Mouse (Mus musculus) regulatory T cell (primary cell): ENCODE results near the gene Peli2.

Source experiments
- in situ Hi-C: fragments of 300-600 bp; cut with MboI, MseI; formaldehyde crosslinking; loops from one replicate; pipeline ENCODE4 v1.15.1; 2025; ENCODE audit warnings: high pct_unique_total_duplicates

Peli2 gene

GRCm38 (mm10) chr14:48288600-48288999 lies 168.0 kb downstream of the Peli2 start:
- in situ Hi-C loops = no loop called here

- in situ Hi-C loops = no loop called here
Measured at GRCm38 (mm10) chr14:48289602-48290599, 169.3 kb downstream of the Peli2 start.

DNA sequence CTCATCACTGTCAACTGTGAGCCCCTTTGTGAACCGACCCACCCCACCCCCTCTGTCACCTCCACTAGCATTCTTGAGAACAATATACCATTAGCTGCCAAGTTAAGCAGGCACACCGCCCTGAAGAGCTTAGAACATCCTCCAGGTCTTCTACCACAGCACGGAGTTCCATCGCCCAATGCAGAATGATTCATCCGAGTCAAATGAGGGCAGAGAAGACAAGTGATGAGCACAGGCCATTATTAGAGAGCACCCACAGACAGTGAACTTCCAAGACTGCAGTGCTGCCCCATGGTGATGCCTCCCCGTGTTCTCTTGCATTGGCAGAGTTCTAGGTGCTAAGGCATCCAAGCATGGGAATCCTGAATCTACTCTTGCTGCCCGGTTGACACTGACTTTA lies 172.9 kb downstream of the Peli2 start:
- in situ Hi-C loops = no loop called here

DNA sequence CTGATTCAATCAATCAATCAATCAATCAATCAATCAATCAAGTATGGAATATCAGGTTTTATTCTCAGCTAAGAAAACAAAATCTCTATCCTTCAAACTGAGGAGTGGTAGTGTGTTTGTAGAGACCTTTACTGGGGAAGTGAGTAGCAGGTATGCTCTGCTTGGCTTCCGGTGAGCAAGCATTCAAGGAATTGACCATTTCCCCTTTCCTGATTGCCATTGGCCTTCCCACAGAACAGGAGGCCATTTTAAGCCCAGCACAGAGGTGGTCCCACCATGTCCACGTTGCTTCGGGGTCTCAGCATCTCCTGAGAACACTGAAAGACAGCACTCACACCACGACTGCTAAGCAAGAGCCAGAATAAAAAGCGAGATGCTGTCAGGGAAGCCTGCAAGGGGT lies 174.8 kb downstream of the Peli2 start:
- in situ Hi-C loops = no loop called here

- in situ Hi-C loops = no loop called here
Measured at GRCm38 (mm10) chr14:48295815-48296271, 175.2 kb downstream of the Peli2 start.

DNA sequence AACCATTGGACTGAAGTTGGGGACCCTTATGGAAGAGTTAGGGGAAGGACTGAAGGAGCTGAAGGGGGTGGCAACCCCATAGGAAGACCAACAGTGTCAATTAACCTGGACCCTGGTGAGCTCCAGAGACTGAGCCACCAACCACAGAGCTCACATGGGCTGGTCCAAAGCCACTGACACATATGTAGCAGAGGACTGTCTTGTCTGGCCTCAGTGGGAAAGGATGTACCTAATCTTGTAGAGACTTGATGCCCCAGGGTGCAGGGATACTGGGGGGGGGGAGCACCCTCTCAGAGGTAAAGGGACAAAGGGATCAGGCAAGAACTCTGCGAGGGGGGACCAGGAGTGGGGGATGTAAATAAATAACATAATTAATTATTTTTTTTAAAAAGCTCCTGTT lies 176.2 kb downstream of the Peli2 start:
- in situ Hi-C loops = no loop called here

GRCm38 (mm10) chr14:48302471-48303186 lies 182.0 kb downstream of the Peli2 start:
- in situ Hi-C loops = no loop called here

DNA sequence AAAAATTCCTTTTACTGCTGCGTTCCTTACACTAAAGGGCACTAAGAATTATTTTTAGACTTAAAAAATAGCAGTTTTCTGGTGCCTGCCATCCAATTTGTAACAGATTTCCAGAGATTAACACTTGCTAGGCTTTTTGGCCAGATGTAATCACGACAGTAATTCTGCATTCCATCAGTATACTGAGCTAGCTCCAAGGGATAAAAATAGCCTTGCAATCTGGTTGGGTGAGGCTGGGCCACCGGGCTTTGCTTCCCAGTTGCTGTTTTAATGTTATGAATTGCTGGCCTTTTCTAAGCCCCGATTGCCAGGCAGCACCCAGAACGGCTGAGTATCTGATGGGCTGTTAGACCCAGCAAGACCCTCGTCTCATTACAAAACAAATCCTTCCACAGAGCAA lies 182.6 kb downstream of the Peli2 start:
- in situ Hi-C loops = no loop called here

- in situ Hi-C loops = no loop called here
Measured at GRCm38 (mm10) chr14:48303841-48304240, 183.2 kb downstream of the Peli2 start.

DNA sequence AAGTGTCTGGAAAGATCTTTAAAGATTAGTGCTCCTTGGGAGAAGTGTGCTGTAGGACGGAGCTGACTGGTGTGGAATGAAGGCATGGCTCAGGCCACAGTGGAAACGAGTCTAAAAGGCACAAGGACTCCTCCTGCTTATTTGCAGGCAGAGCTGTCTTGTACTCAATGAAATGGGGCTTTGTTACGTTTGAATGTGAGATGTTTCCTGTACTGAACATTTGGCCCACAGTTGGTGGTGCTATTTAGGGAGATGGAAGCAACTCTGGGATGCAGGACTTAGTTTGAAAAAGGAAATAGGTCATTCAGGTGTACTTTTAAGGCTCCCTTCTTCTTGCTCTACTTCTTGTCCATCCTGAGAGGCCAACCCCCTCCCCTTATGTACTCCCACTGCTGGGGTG lies 192.6 kb downstream of the Peli2 start:
- in situ Hi-C loops = no loop called here

GRCm38 (mm10) chr14:48316396-48316795 lies 195.8 kb downstream of the Peli2 start:
- in situ Hi-C loops = no loop called here

DNA sequence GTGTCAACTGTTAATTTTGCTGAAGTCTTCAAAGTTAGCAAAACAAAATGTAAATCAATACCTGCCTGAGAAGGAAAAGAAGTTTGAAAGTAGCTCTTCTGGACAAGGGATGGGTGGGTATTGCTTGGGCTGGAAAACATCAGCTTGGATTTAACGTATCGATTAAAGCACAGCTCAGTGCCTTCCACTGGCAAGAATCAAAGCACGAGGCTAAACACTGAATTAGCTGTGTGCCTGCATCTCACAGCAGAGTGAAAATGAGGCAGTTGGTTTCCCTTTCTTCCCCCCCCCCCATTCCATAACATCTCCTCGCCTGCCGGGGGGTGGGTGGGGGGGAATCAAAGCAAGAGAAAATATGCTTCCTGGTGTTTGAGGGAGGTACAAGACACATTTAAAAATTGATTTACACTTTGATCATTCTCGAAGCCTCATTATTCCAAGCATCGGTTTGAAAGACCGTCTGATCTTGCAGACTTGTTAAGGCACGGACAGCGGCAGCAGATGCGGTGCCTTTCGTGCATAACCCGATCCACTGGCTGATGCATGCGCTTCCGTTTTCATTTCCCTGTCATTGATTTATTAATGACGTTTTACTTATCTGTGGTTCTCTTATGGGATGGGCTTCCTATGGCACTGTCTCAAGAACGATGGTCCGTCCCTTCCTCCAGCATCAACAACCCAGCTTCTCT lies 203.3 kb downstream of the Peli2 start:
- in situ Hi-C loops = no loop called here

DNA sequence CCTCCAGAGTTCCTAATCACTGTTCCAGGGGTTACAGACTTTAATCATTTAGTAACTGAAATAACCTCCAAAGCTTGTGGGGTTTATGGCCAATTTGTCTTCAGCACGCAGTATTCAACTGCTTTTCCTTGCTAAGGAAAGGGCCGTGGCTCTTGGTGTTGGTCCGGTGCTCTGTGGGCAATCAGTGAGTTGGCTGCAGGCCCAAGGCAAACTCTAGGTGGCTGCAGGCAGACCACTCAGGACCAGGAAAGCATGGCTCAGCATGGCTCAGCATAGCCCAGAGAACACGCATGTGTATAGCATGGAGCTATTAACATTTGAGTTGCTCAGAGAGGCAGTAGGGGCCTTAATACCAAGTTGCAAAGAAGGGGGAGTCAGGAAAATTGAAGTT lies 203.8 kb downstream of the Peli2 start:
- in situ Hi-C loops = no loop called here

- in situ Hi-C loops = no loop called here
Measured at GRCm38 (mm10) chr14:48327746-48328145, 207.1 kb downstream of the Peli2 start.

DNA sequence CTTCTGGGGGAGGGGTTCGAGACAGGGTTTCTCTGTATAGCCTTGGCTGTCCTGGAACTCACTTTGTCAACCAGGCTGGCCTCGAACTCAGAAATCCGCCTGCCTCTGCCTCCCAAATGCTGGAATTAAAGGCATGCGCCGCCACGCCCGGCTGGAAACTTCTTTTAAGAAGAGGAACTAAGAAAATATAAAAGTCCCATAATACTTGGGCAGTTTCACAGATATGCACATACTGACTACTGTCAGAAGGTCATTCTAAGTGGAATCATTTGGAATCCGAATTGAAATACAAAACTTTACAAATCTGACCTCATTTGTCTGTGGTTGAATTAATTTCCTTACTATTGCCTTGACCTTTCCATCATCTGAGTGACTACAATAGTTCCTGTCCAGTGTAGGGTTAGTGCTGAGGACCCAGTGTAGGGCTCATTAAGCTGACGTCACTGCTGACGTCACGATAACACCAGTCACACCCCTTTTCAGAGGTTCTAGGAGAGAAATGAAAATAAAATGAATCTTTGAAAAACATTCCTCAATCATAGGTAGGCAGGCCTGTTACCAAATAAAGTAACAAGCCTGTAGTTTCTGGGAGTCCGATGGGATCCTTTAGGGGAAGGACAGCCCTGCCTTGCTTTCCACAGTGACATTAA lies 209.2 kb downstream of the Peli2 start:
- in situ Hi-C loops = no loop called here
